ENCODE assay signal across 16 mouse cellular contexts in genomic region chr11:71517377-71517776, GRCm38 (mm10).
DNase-seq lines count a peak whose midpoint lies in the region; ATAC-seq lines count a peak whose summit lies in the region.
"Had no signal": no experiment of that assay in that cellular context is flagged by ENCODE, and none has a peak within 500 bp of the region (broad histone marks: within the 10 kb centered on the region; RNA-seq: fewer than 3 reads in every experiment).

No protein-coding gene starts in this region.

- H3K4me1 ChIP-seq in midbrain, embryonic 12.5 days = peaks cover 25% of the 10 kb centered on the region
- H3K4me1 ChIP-seq in midbrain, embryonic 11.5 days (ENCODE audit: control insufficient read depth, insufficient read depth, low read length) = no peaks in the 10 kb centered on the region; the same call in 1 of the 2 replicates
- H3K4me1 ChIP-seq in forebrain, embryonic 11.5 days (replicated peaks; ENCODE audit: control insufficient read depth, insufficient read depth, low read length) = peaks cover 17% of the 10 kb centered on the region
- H3K4me1 ChIP-seq in limb, embryonic 11.5 days (ENCODE audit: control insufficient read depth, insufficient read depth, low read length) = 0 out of 2 replicates have a peak, but pooled peaks cover 3% of the 10 kb centered on the region

- peak; percentile 49; the same call in 1 of the 2 replicates for ATAC-seq in midbrain, embryonic 12.5 days (ENCODE audit: low FRiP score, low read depth)
- no peak for ATAC-seq in midbrain, embryonic 11.5 days (ENCODE audit: low FRiP score)
- ATAC-seq in forebrain, embryonic 11.5 days (replicated peaks; ENCODE audit: low FRiP score) = peak; percentile 64
- no peak for ATAC-seq in limb, embryonic 11.5 days (ENCODE audit: insufficient number of reproducible peaks, low FRiP score, low TSS enrichment, low read depth)

- no peak overlapping the region for H3K4me2 ChIP-seq in midbrain, embryonic 12.5 days (replicated peaks)
- H3K4me2 ChIP-seq in midbrain, embryonic 11.5 days = no peak overlapping the region
- no peak overlapping the region for H3K4me2 ChIP-seq in forebrain, embryonic 11.5 days (ENCODE audit: low read depth, low read length, severe bottlenecking)
- no peak overlapping the region for H3K4me2 ChIP-seq in limb, embryonic 11.5 days (ENCODE audit: low read depth, severe bottlenecking)

- H3K9me3 ChIP-seq in midbrain, embryonic 12.5 days = no peaks in the 10 kb centered on the region
- H3K9me3 ChIP-seq in midbrain, embryonic 11.5 days (ENCODE audit: control insufficient read depth, low read length) = no peaks in the 10 kb centered on the region
- H3K9me3 ChIP-seq in forebrain, embryonic 11.5 days (ENCODE audit: control insufficient read depth, low read length) = no peaks in the 10 kb centered on the region
- no peaks in the 10 kb centered on the region for H3K9me3 ChIP-seq in limb, embryonic 11.5 days (ENCODE audit: control insufficient read depth, low read length)
- H3K9me3 ChIP-seq: heart, embryonic 10.5 days had no signal

- no peak for DNase-seq in midbrain, embryonic 11.5 days (ENCODE audit: low spot score, missing footprints)
- peak; percentile 77 for DNase-seq in forebrain, embryonic 11.5 days (ENCODE audit: low spot score)
- peak; percentile 56 for DNase-seq in limb, embryonic 11.5 days (ENCODE audit: low spot score)
- DNase-seq in B cell, adult 2 months = no peak
- no peak for DNase-seq in cerebellum, postnatal 25 days
- DNase-seq in layer of hippocampus, postnatal 36 days = no peak
- DNase-seq: adrenal gland, postnatal 14 days; gastrocnemius, adult 2 months; heart, postnatal 4 days; kidney, adult 8-10 months; lung, postnatal 10 days; right cerebral cortex, postnatal 14 days had no signal

- H3K4me3 ChIP-seq in midbrain, embryonic 12.5 days = no peak overlapping the region
- H3K4me3 ChIP-seq in midbrain, embryonic 11.5 days (ENCODE audit: low read depth, low read length) = no peak overlapping the region
- H3K4me3 ChIP-seq in forebrain, embryonic 11.5 days (ENCODE audit: low read depth, low read length) = no peak overlapping the region
- no peak overlapping the region for H3K4me3 ChIP-seq in limb, embryonic 11.5 days (ENCODE audit: low read depth, low read length)
- H3K4me3 ChIP-seq: erythroblast, embryonic 14.5 days; gastrocnemius, adult 2 months; heart, embryonic 10.5 days had no signal

- H3K27me3 ChIP-seq in midbrain, embryonic 12.5 days = no peaks in the 10 kb centered on the region
- no peaks in the 10 kb centered on the region for H3K27me3 ChIP-seq in midbrain, embryonic 11.5 days (ENCODE audit: control insufficient read depth, insufficient read depth, low read length)
- H3K27me3 ChIP-seq in forebrain, embryonic 11.5 days (ENCODE audit: control insufficient read depth, insufficient read depth, low read length) = no peaks in the 10 kb centered on the region
- no peaks in the 10 kb centered on the region for H3K27me3 ChIP-seq in limb, embryonic 11.5 days (ENCODE audit: control insufficient read depth, insufficient read depth, low read length)

- 26% methylated on average over 5 of the region's 5 CpGs for WGBS in midbrain, embryonic 12.5 days
- 33% methylated on average over 5 of the region's 5 CpGs for WGBS in midbrain, embryonic 11.5 days
- WGBS in forebrain, embryonic 11.5 days = 15% methylated on average over 5 of the region's 5 CpGs
- WGBS in limb, embryonic 11.5 days = 14% methylated on average over 5 of the region's 5 CpGs

- no peaks in the 10 kb centered on the region for H3K36me3 ChIP-seq in midbrain, embryonic 12.5 days
- no peaks in the 10 kb centered on the region for H3K36me3 ChIP-seq in midbrain, embryonic 11.5 days (ENCODE audit: control insufficient read depth, insufficient read depth, low read length)
- no peaks in the 10 kb centered on the region for H3K36me3 ChIP-seq in forebrain, embryonic 11.5 days (ENCODE audit: control insufficient read depth, insufficient read depth, low read length)
- no peaks in the 10 kb centered on the region for H3K36me3 ChIP-seq in limb, embryonic 11.5 days (ENCODE audit: control insufficient read depth, insufficient read depth, low read length)
- H3K36me3 ChIP-seq: heart, embryonic 10.5 days had no signal

- H3K9ac ChIP-seq in midbrain, embryonic 12.5 days (replicated peaks) = no peak overlapping the region
- no peak overlapping the region for H3K9ac ChIP-seq in midbrain, embryonic 11.5 days (ENCODE audit: low read length)
- no peak overlapping the region for H3K9ac ChIP-seq in forebrain, embryonic 11.5 days (ENCODE audit: low read length)
- H3K9ac ChIP-seq in limb, embryonic 11.5 days (ENCODE audit: low read length) = no peak overlapping the region
- H3K9ac ChIP-seq: liver, embryonic 14.5 days had no signal

- H3K27ac ChIP-seq in midbrain, embryonic 12.5 days (replicated peaks) = peak overlapping the region; percentile 68
- no peak overlapping the region for H3K27ac ChIP-seq in midbrain, embryonic 11.5 days (ENCODE audit: low read depth, low read length)
- H3K27ac ChIP-seq in forebrain, embryonic 11.5 days (ENCODE audit: low read depth, low read length) = peak overlapping the region; percentile 46; the same call in 1 of the 2 replicates
- no peak overlapping the region for H3K27ac ChIP-seq in limb, embryonic 11.5 days (replicated peaks; ENCODE audit: low read depth, low read length)
- H3K27ac ChIP-seq: gastrocnemius, adult 2 months; heart, embryonic 10.5 days; liver, embryonic 14.5 days had no signal

Comparison
In these comparisons a context has a peak if more than half of its experiments do, and no peak if none do; other contexts are left out.
1. ATAC-seq: peak in midbrain, embryonic 12.5 days (single experiment) and forebrain, embryonic 11.5 days (single experiment); none in midbrain, embryonic 11.5 days (single experiment) and limb, embryonic 11.5 days (single experiment).
2. H3K27ac ChIP-seq: peak in midbrain, embryonic 12.5 days (single experiment) and forebrain, embryonic 11.5 days (single experiment); none in midbrain, embryonic 11.5 days (single experiment) and limb, embryonic 11.5 days (single experiment).
3. DNase-seq: peak in forebrain, embryonic 11.5 days (single experiment) and limb, embryonic 11.5 days (single experiment); none in midbrain, embryonic 11.5 days (single experiment), B cell, adult 2 months (0 of 2), cerebellum, postnatal 25 days (0 of 2) and layer of hippocampus, postnatal 36 days (0 of 2).